Mouse (Mus musculus): ENCODE results near the gene Hras. TPM values are rescaled to one million over a fixed set of nuclear protein-coding genes. Genes with fewer than 3 reads are reported as not detected.
A peak's percentile ranks its signal among the peaks of the same experiment; 100 is the strongest.

Gene Hras
- total RNA-seq, 2 experiments from 2014 or later, result 219 to 244 TPM

- no peak for DNase-seq (ENCODE audit: extremely low spot score in 1 of 2, low spot score in 2 of 2)
Measured at GRCm38 (mm10) chr7:141220377-141220776, 26.6 kb upstream of the Hras start.

GRCm38 (mm10) chr7:141219558-141220099, 25.8 kb upstream of the Hras start:
- intact Hi-C loops (cut with DNase I), result loop anchor here (2.0 to 5.0 kb wide), 2 partner anchors 25 to 47 kb away; partner anchors contain the start of genes Hras, Lrrc56 and Rnh1
- TF ChIP-seq CTCF (IDR thresholded peaks at IDR 0.05), result no peak
- Histone ChIP-seq H3K4me3 (no peak overlapping the region), H3K27ac (no peak overlapping the region)
- no peak for DNase-seq (ENCODE audit: extremely low spot score in 1 of 2, low spot score in 2 of 2)

More at GRCm38 (mm10) chr7:141220377-141220776, 26.6 kb upstream of the Hras start:
- H3K4me3 ChIP-seq, result no peak overlapping the region
- TF ChIP-seq CTCF (IDR thresholded peaks at IDR 0.05), result no peak
- no peak overlapping the region for H3K27ac ChIP-seq
- intact Hi-C loops (cut with DNase I), result loop anchor here (2.0 to 5.0 kb wide), 2 partner anchors 26 to 48 kb away; partner anchors contain the start of genes Hras, Lrrc56 and Rnh1

GRCm38 (mm10) chr7:141218557-141219133, 24.8 kb upstream of the Hras start:
- Histone ChIP-seq H3K4me3 (no peak overlapping the region), H3K27ac (no peak overlapping the region)
- intact Hi-C loops (cut with DNase I), result no loop called here
- no peak for DNase-seq (ENCODE audit: extremely low spot score in 1 of 2, low spot score in 2 of 2)
- TF ChIP-seq CTCF (IDR thresholded peaks at IDR 0.05), result no peak

GRCm38 (mm10) chr7:141218141-141218540, 24.3 kb upstream of the Hras start:
- intact Hi-C loops (cut with DNase I), result no loop called here
- no peak for TF ChIP-seq CTCF (IDR thresholded peaks at IDR 0.05)
- no peak for DNase-seq (ENCODE audit: extremely low spot score in 1 of 2, low spot score in 2 of 2)
- Histone ChIP-seq H3K27ac (no peak overlapping the region), H3K4me3 (no peak overlapping the region)

- intact Hi-C loops (cut with DNase I), result no loop called here
- DNase-seq (ENCODE audit: extremely low spot score in 1 of 2, low spot score in 2 of 2), result no peak
- Histone ChIP-seq H3K4me3 (no peak overlapping the region), H3K27ac (no peak overlapping the region)
- no peak for TF ChIP-seq CTCF (IDR thresholded peaks at IDR 0.05)
Measured at GRCm38 (mm10) chr7:141217343-141218013, 23.7 kb upstream of the Hras start.

- TF ChIP-seq CTCF (IDR thresholded peaks at IDR 0.05), result no peak
- intact Hi-C loops (cut with DNase I), result no loop called here
- no peak overlapping the region for H3K27ac ChIP-seq
- no peak for DNase-seq (ENCODE audit: extremely low spot score in 1 of 2, low spot score in 2 of 2)
- H3K4me3 ChIP-seq, result no peak overlapping the region
Measured at GRCm38 (mm10) chr7:141216894-141217293, 23.1 kb upstream of the Hras start.

- Histone ChIP-seq H3K4me3 (peak overlapping the region; percentile 58), H3K27ac (no peak overlapping the region)
- intact Hi-C loops (cut with DNase I), result no loop called here
- DNase-seq (ENCODE audit: extremely low spot score in 1 of 2, low spot score in 2 of 2), result no peak
- no peak for TF ChIP-seq CTCF (IDR thresholded peaks at IDR 0.05)
Measured at GRCm38 (mm10) chr7:141215880-141216733, 22.3 kb upstream of the Hras start.

GRCm38 (mm10) chr7:141215101-141215879, 21.5 kb upstream of the Hras start, which contains the start of gene Rassf7:
Gene Rassf7, plus strand, starts transcription at chr7:141215860.
- no peak for TF ChIP-seq CTCF (IDR thresholded peaks at IDR 0.05)
- DNase-seq (ENCODE audit: extremely low spot score in 1 of 2, low spot score in 2 of 2), result peak; percentile 68 to 82
- intact Hi-C loops (cut with DNase I), result no loop called here
- Histone ChIP-seq H3K27ac (no peak within 1 kb of the TSS), H3K4me3 (peak within 1 kb of the TSS; percentile 58)

- intact Hi-C loops (cut with DNase I), result no loop called here
- no peak for TF ChIP-seq CTCF (IDR thresholded peaks at IDR 0.05)
- Histone ChIP-seq H3K27ac (no peak overlapping the region), H3K4me3 (no peak overlapping the region)
- DNase-seq (ENCODE audit: extremely low spot score in 1 of 2, low spot score in 2 of 2), result no peak
Measured at GRCm38 (mm10) chr7:141214310-141214709, 20.5 kb upstream of the Hras start.

- H3K27ac ChIP-seq, result no peak within 1 kb of the TSS
- H3K4me3 ChIP-seq, result no peak within 1 kb of the TSS
- intact Hi-C loops (cut with DNase I), result no loop called here
- no peak for TF ChIP-seq CTCF (IDR thresholded peaks at IDR 0.05)
- no peak for DNase-seq (ENCODE audit: extremely low spot score in 1 of 2, low spot score in 2 of 2)
Measured at GRCm38 (mm10) chr7:141213605-141214235, 19.9 kb upstream of the Hras start, which contains the start of gene Lmntd2. Gene Lmntd2, minus strand, starts transcription at chr7:141214080.

Data from left cerebral cortex, adult 2 months (tissue).